Comparison of ENCODE assay signal across 7 mouse cellular contexts in the genomic region with DNA sequence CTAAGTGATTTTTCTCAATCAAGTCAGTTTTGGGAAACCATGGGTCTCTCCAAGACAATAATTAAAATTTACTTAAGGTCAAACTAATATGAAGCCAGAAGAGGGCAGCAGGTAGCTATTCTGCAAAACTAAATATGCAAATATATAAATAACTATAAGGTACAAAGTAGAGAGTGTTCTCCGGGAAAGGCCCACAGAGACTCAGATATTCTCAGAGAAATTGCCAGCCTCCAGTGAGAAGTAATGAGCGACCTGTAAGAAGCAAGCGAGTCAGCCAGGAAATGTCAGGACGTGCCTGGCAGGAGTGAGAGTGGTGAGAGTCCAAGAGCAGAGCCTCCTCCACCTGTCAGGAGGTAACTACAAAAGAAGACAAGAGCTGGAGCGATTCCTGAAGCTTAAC. TPM values are rescaled to one million over a fixed set of nuclear protein-coding genes. Genes with fewer than 3 reads are reported as not detected.
DNase-seq lines count a peak whose midpoint lies in the region; ATAC-seq lines count a peak whose summit lies in the region.

No protein-coding gene starts in this region.

- DNase-seq in limb, embryonic 10.5 days (ENCODE audit: low spot score): no peak
- peak; percentile 70 for DNase-seq in NIH3T3 (ENCODE audit: low read depth)
- DNase-seq in cerebellum, postnatal 25 days: peak; percentile 70 to 74
- DNase-seq in c-Kit-positive CD71-positive TER-119-positive erythroid progenitor cells, embryonic 14.5 days (ENCODE audit: low spot score): no peak
- DNase-seq in thymus, postnatal 14 days: no peak

- 53% methylated on average over 5 of the region's 5 CpGs for WGBS in limb, embryonic 12.5 days
- 69% methylated on average over 5 of the region's 5 CpGs for WGBS in limb, embryonic 10.5 days
- 25% methylated on average over 5 of the region's 5 CpGs for WGBS in limb, embryonic 15.5 days

- H3K4me3 ChIP-seq in limb, embryonic 12.5 days (replicated peaks): no peak overlapping the region
- H3K4me3 ChIP-seq in limb, embryonic 10.5 days: no peak overlapping the region
- H3K4me3 ChIP-seq in limb, embryonic 15.5 days: no peak overlapping the region

- peaks cover 35% of the 10 kb centered on the region for H3K4me1 ChIP-seq in limb, embryonic 12.5 days (replicated peaks)
- peaks cover 13% of the 10 kb centered on the region for H3K4me1 ChIP-seq in limb, embryonic 10.5 days
- H3K4me1 ChIP-seq in limb, embryonic 15.5 days: peaks cover 36% of the 10 kb centered on the region

- no peak overlapping the region for H3K4me2 ChIP-seq in limb, embryonic 12.5 days
- peak overlapping the region; percentile 26; the same call in 1 of the 2 replicates for H3K4me2 ChIP-seq in limb, embryonic 15.5 days

- no peaks in the 10 kb centered on the region for H3K36me3 ChIP-seq in limb, embryonic 12.5 days
- H3K36me3 ChIP-seq in limb, embryonic 10.5 days: no peaks in the 10 kb centered on the region
- no peaks in the 10 kb centered on the region for H3K36me3 ChIP-seq in limb, embryonic 15.5 days

- H3K27me3 ChIP-seq in limb, embryonic 12.5 days: no peaks in the 10 kb centered on the region
- no peaks in the 10 kb centered on the region for H3K27me3 ChIP-seq in limb, embryonic 10.5 days (ENCODE audit: low read depth, poor library complexity, severe bottlenecking)
- no peaks in the 10 kb centered on the region for H3K27me3 ChIP-seq in limb, embryonic 15.5 days

- H3K9ac ChIP-seq in limb, embryonic 12.5 days (replicated peaks): no peak overlapping the region
- H3K9ac ChIP-seq in limb, embryonic 15.5 days: no peak overlapping the region

- H3K9me3 ChIP-seq in limb, embryonic 12.5 days: no peaks in the 10 kb centered on the region
- H3K9me3 ChIP-seq in limb, embryonic 10.5 days (replicated peaks): no peaks in the 10 kb centered on the region
- H3K9me3 ChIP-seq in limb, embryonic 15.5 days: no peaks in the 10 kb centered on the region

- H3K27ac ChIP-seq in limb, embryonic 12.5 days: peak overlapping the region; percentile 4; the same call in 1 of the 2 replicates
- H3K27ac ChIP-seq in limb, embryonic 10.5 days: no peak overlapping the region
- H3K27ac ChIP-seq in limb, embryonic 15.5 days: peak overlapping the region; percentile 83

- no peak for ATAC-seq in limb, embryonic 12.5 days (ENCODE audit: insufficient number of reproducible peaks, insufficient read depth, low FRiP score, low TSS enrichment, low read depth)
- ATAC-seq in limb, embryonic 15.5 days (ENCODE audit: insufficient number of reproducible peaks, low FRiP score, low TSS enrichment, low read depth): no peak

RNA-seq across cellular contexts. Expression of a gene that starts 39.0 kb away (rescaled TPM):
- polyA plus RNA-seq in limb, embryonic 12.5 days (2016; fragmentation: Nextera tagmentation; extraction: Ambion mirVana): 20.8 and 21.4 TPM in 2 replicates
- polyA plus RNA-seq in limb, embryonic 10.5 days (2016; fragmentation: Nextera tagmentation; extraction: Ambion mirVana): 11.4 and 13.0 TPM in 2 replicates
- 10.1 and 13.5 TPM in 2 replicates for polyA plus RNA-seq in limb, embryonic 15.5 days (2015; fragmentation: Nextera tagmentation; extraction: Ambion mirVana)

RNA-seq across cellular contexts. Expression of a gene that starts 39.1 kb away (rescaled TPM):
- polyA plus RNA-seq in limb, embryonic 12.5 days (2016; fragmentation: Nextera tagmentation; extraction: Ambion mirVana): 491 and 495 TPM in 2 replicates
- 461 and 480 TPM in 2 replicates for polyA plus RNA-seq in limb, embryonic 10.5 days (2016; fragmentation: Nextera tagmentation; extraction: Ambion mirVana)
- polyA plus RNA-seq in limb, embryonic 15.5 days (2015; fragmentation: Nextera tagmentation; extraction: Ambion mirVana): 689 and 692 TPM in 2 replicates

Comparison
In these comparisons a context has a peak if more than half of its experiments do, and no peak if none do; other contexts are left out.
1. DNase-seq: peak in NIH3T3 (single experiment) and cerebellum, postnatal 25 days (2 of 2); none in limb, embryonic 10.5 days (single experiment), c-Kit-positive CD71-positive TER-119-positive erythroid progenitor cells, embryonic 14.5 days (single experiment) and thymus, postnatal 14 days (single experiment).